Mouse (Mus musculus) CH12.LX (cell line): ENCODE measurements around the gene Elp4. TPM values are rescaled to one million over a fixed set of nuclear protein-coding genes. Genes with fewer than 3 reads are reported as not detected.

Experiments used
- DNase-seq: peaks from one replicate; pipeline ENCODE4 v3.0.0-alpha.2; 2013; ENCODE audit errors: extremely low read depth
- H3K27ac ChIP-seq: 2 replicates; pipeline ENCODE4 v1.5.1; 2012; ENCODE audit warnings: low read depth, mild to moderate bottlenecking, control low read depth, moderate library complexity; ENCODE audit not compliant: insufficient read depth
- H3K27me3 ChIP-seq: replicated peaks from 2 replicates; pipeline ENCODE3; 2012; ENCODE audit warnings: inconsistent platforms
- H3K36me3 ChIP-seq, 2 experiments: replicated peaks in 1 of 2; 2 replicates each; pipeline versions ENCODE3 to v1.6.1; 2012; ENCODE audit warnings: inconsistent platforms in 1 of 2, low read length in 1 of 2, mild to moderate bottlenecking in 1 of 2, mixed read lengths in 1 of 2, moderate library complexity in 1 of 2; ENCODE audit not compliant: control insufficient read depth in 1 of 2, insufficient read depth in 1 of 2
- H3K4me1 ChIP-seq, 2 experiments: 2 replicates each; pipeline ENCODE4 v1.6.1; 2012; ENCODE audit warnings: inconsistent platforms in 1 of 2, moderate library complexity in 1 of 2; ENCODE audit not compliant: insufficient read depth in 2 of 2, control insufficient read depth in 1 of 2
- H3K4me2 ChIP-seq: 2 replicates; pipeline ENCODE4 v1.6.1; 2012; ENCODE audit warnings: low read depth, mild to moderate bottlenecking, control low read depth; ENCODE audit not compliant: poor library complexity, insufficient read depth, severe bottlenecking
- H3K4me3 ChIP-seq, 3 experiments: fragments of 150-350 bp in 1 of 3; sonication (generic) in 1 of 3; replicated peaks in 1 of 3; 2 replicates each; pipeline versions ENCODE3 to v1.5.1; 2011 to 2012; ENCODE audit warnings: low read depth in 2 of 3, low read length in 2 of 3, mild to moderate bottlenecking in 2 of 3, moderate library complexity in 2 of 3, control low read depth in 1 of 3, improper control_type of control experiment in 1 of 3, inconsistent platforms in 1 of 3, mixed read lengths in 1 of 3; ENCODE audit not compliant: poor library complexity in 1 of 3
- H3K79me2 ChIP-seq: replicated peaks from 2 replicates; pipeline ENCODE4 v1.6.1; 2012; ENCODE audit warnings: mild to moderate bottlenecking, moderate library complexity; ENCODE audit not compliant: control insufficient read depth, poor library complexity, insufficient read depth, severe bottlenecking; ENCODE audit errors: extremely low read depth
- H3K9ac ChIP-seq: 2 replicates; pipeline ENCODE4 v1.6.1; 2012; ENCODE audit warnings: low read depth, mild to moderate bottlenecking, control low read depth, moderate library complexity; ENCODE audit not compliant: insufficient read depth
- H3K9me3 ChIP-seq: replicated peaks from 2 replicates; pipeline ENCODE3; 2012; ENCODE audit warnings: low read length, inconsistent platforms, mixed read lengths
- CHD1 ChIP-seq: IDR thresholded peaks from 2 replicates; pipeline ENCODE4 v1.6.1; 2012; ENCODE audit warnings: low read depth, low read length, improper control_type of control experiment, inconsistent platforms
- CHD2 ChIP-seq: IDR thresholded peaks from 2 replicates; pipeline ENCODE4 v1.6.1; 2011; ENCODE audit warnings: low read length, improper control_type of control experiment
- CTCF ChIP-seq, 2 experiments: IDR thresholded peaks in 1 of 2; conservative IDR thresholded peaks in 1 of 2; 2 replicates each; pipeline ENCODE4 v1.5.1; 2011 to 2012; ENCODE audit warnings: low read depth in 2 of 2, low read length in 2 of 2, improper control_type of control experiment in 1 of 2, inconsistent platforms in 1 of 2, mild to moderate bottlenecking in 1 of 2, moderate library complexity in 1 of 2
- E2F4 ChIP-seq: IDR thresholded peaks from 2 replicates; pipeline ENCODE4 v1.6.1; 2011; ENCODE audit warnings: low read depth, low read length, improper control_type of control experiment; ENCODE audit not compliant: insufficient replicate concordance
- ELF1 ChIP-seq: IDR thresholded peaks from 2 replicates; pipeline ENCODE4 v1.6.1; 2014; ENCODE audit warnings: low read depth, mild to moderate bottlenecking, inconsistent platforms, low read length, improper control_type of control experiment
- ETS1 ChIP-seq: conservative IDR thresholded peaks from 2 replicates; pipeline ENCODE4 v1.6.1; 2012; ENCODE audit warnings: low read depth, mild to moderate bottlenecking, inconsistent platforms, low read length, improper control_type of control experiment, moderate library complexity
- IRF4 ChIP-seq: IDR thresholded peaks from 2 replicates; pipeline ENCODE4 v1.6.1; 2014; ENCODE audit warnings: low read depth, mild to moderate bottlenecking, inconsistent platforms, low read length, improper control_type of control experiment
- KAT2A ChIP-seq: IDR thresholded peaks from 2 replicates; pipeline ENCODE4 v1.6.1; 2012; ENCODE audit warnings: low read length, improper control_type of control experiment, inconsistent platforms; ENCODE audit not compliant: insufficient replicate concordance
- MAFK ChIP-seq: IDR thresholded peaks from 2 replicates; pipeline ENCODE4 v1.6.1; 2011; ENCODE audit warnings: low read length, improper control_type of control experiment; ENCODE audit not compliant: insufficient replicate concordance
- MAX ChIP-seq: IDR thresholded peaks from 2 replicates; pipeline ENCODE4 v1.6.1; 2011; ENCODE audit warnings: low read length, improper control_type of control experiment
- MAZ ChIP-seq: IDR thresholded peaks from 2 replicates; pipeline ENCODE4 v1.6.1; 2012; ENCODE audit warnings: low read depth, mild to moderate bottlenecking, inconsistent platforms, low read length, improper control_type of control experiment, moderate library complexity
- MXI1 ChIP-seq: IDR thresholded peaks from 2 replicates; pipeline ENCODE4 v1.6.1; 2011; ENCODE audit warnings: mild to moderate bottlenecking, low read depth, low read length, improper control_type of control experiment
- MYC ChIP-seq: IDR thresholded peaks from 2 replicates; pipeline ENCODE4 v1.6.1; 2011; ENCODE audit warnings: low read depth, mild to moderate bottlenecking, improper control_type of control experiment, low read length
- NRF1 ChIP-seq: IDR thresholded peaks from 2 replicates; pipeline ENCODE4 v1.6.1; 2014; ENCODE audit warnings: low read depth, mild to moderate bottlenecking, inconsistent platforms, low read length, improper control_type of control experiment, moderate library complexity
- POLR2A ChIP-seq: IDR thresholded peaks from 2 replicates; pipeline ENCODE4 v1.6.1; 2011; ENCODE audit warnings: low read depth, mild to moderate bottlenecking, improper control_type of control experiment, low read length
- RAD21 ChIP-seq: IDR thresholded peaks from 2 replicates; pipeline ENCODE4 v1.6.1; 2011; ENCODE audit warnings: low read depth, mild to moderate bottlenecking, low read length, improper control_type of control experiment, moderate library complexity
- SIN3A ChIP-seq: IDR thresholded peaks from 2 replicates; pipeline ENCODE4 v1.6.1; 2012; ENCODE audit warnings: low read length, improper control_type of control experiment, inconsistent platforms
- SMC3 ChIP-seq: IDR thresholded peaks from 2 replicates; pipeline ENCODE4 v1.6.1; 2011; ENCODE audit warnings: low read depth, low read length, improper control_type of control experiment
- TCF12 ChIP-seq: IDR thresholded peaks from 2 replicates; pipeline ENCODE4 v1.6.1; 2014; ENCODE audit warnings: low read depth, mild to moderate bottlenecking, inconsistent platforms, low read length, improper control_type of control experiment
- UBTF ChIP-seq: IDR thresholded peaks from 2 replicates; pipeline ENCODE4 v1.6.1; 2012; ENCODE audit warnings: low read depth, mild to moderate bottlenecking, inconsistent platforms, low read length, improper control_type of control experiment, moderate library complexity
- USF1 ChIP-seq: IDR thresholded peaks from 2 replicates; pipeline ENCODE4 v1.6.1; 2014; ENCODE audit warnings: low read depth, mild to moderate bottlenecking, inconsistent platforms, low read length, improper control_type of control experiment
- USF2 ChIP-seq: conservative IDR thresholded peaks from 2 replicates; pipeline ENCODE4 v1.6.1; 2011; ENCODE audit warnings: low read depth, low read length, improper control_type of control experiment
- ZKSCAN1 ChIP-seq: IDR thresholded peaks from 2 replicates; pipeline ENCODE4 v1.6.1; 2012; ENCODE audit warnings: low read depth, inconsistent platforms, low read length, improper control_type of control experiment, borderline replicate concordance
- ZMIZ1 ChIP-seq: IDR thresholded peaks from 2 replicates; pipeline ENCODE4 v1.6.1; 2012; ENCODE audit warnings: low read depth, mild to moderate bottlenecking, inconsistent platforms, low read length, improper control_type of control experiment
- ZNF384 ChIP-seq: IDR thresholded peaks from 2 replicates; pipeline ENCODE4 v1.6.1; 2012; ENCODE audit warnings: low read depth, low read length, improper control_type of control experiment, inconsistent platforms
- dilution Hi-C: fragments of 300-500 bp; cut with MboI; formaldehyde crosslinking; loops from 2 replicates; pipeline ENCODE4 v1.14.3; 2020; ENCODE audit warnings: low sequenced_read_pairs; ENCODE audit not compliant: extremely low pct_unique_long_range_greater_than_20kb, extremely low pct_ligation_motif_present
- in situ Hi-C: fragments of 300-500 bp; cut with MboI; formaldehyde crosslinking; loops from 3 replicates; pipeline ENCODE4 v1.14.3; 2019; ENCODE audit warnings: low sequenced_read_pairs, low pct_ligation_motif_present, low pct_unique_long_range_greater_than_20kb, mixed read lengths
- polyA plus RNA-seq: library from polyadenylated mRNA; unstranded; fragments of >175 nt; gene quantifications from 2 replicates; pipeline ENCODE4 v1.2.1, GENCODE M21; 2012; ENCODE audit warnings: low read depth; ENCODE audit not compliant: insufficient read length
- total RNA-seq, 2 experiments: library from RNA; depleted of rRNA; stranded (reverse); fragments of 300-350 nt in 1 of 2; fragments of >200 nt in 1 of 2; gene quantifications; 2 replicates each; pipeline ENCODE4 v1.2.3; 2012 to 2014

Gene Elp4
- total and polyA plus RNA-seq, 3 experiments: 11.6 to 31.2 (median 21.3) TPM

- peaks cover 8 to 26% of the 10 kb centered on the region in 2 experiments for H3K36me3 ChIP-seq
- peak; percentile 53 for TF ChIP-seq SMC3
- TF ChIP-seq RAD21: peak; percentile 68
- TF ChIP-seq MAFK: no peak
- TF ChIP-seq CTCF (conservative IDR thresholded peaks at IDR 0.05 in 1 of 2, IDR thresholded peaks at IDR 0.05 in 1 of 2; ENCODE audit: low read depth in 2 of 2, low read length in 2 of 2): peak; percentile 16 to 65; a peak in 2 of 4 replicates
- TF ChIP-seq CHD2: 0 out of 2 replicates have a peak, but pooled peaks have one; percentile 50
- no peak for TF ChIP-seq MAZ
- TF ChIP-seq, all 38 proteins: peak for 4
- H3K27me3 ChIP-seq: no peaks in the 10 kb centered on the region
- no peaks in the 10 kb centered on the region for H3K9me3 ChIP-seq
- H3K9ac ChIP-seq: no peak overlapping the region
- peaks cover 0 to 16% of the 10 kb centered on the region in 2 experiments; a peak in 2 of 4 replicates for H3K4me1 ChIP-seq
- dilution Hi-C loops (no loop called here), in situ Hi-C loops (no loop called here)
- H3K4me2 ChIP-seq: no peak overlapping the region
- H3K4me3 ChIP-seq: no peak overlapping the region
- DNase-seq: peak; percentile 61
- no peak overlapping the region for H3K27ac ChIP-seq
- H3K79me2 ChIP-seq: 0 out of 2 replicates have a peak, but pooled peaks cover 7% of the 10 kb centered on the region
Observed at GRCm38 (mm10) chr2:105908351-105908750, 4.0 kb upstream of the Elp4 start.

DNA sequence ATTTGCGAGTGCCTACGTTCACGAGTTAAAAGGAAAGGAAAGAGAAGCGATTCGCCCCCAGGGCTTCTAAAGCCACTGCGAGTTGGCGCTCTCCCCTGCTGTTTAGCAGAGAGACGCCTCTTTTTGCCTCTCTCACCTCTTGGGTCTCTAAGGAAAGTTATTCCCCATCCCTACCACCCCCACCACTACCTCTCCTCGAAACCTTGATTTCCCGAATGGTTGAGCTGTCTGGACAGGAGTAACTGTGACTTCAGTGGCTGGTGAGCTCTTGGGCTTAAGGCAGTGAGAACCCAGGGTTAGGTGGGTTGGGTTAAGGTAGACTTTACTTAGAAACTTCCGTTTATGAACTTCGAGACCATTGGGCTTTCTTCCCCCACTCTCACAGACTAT, 388 bp upstream of the Elp4 start:
- peak; percentile 18; the same call in 1 of the 2 replicates for TF ChIP-seq MXI1
- no peak for TF ChIP-seq ZNF384
- peak; percentile 57 for TF ChIP-seq SIN3A
- TF ChIP-seq ZMIZ1: 0 out of 2 replicates have a peak, but pooled peaks have one; percentile 2

DNA sequence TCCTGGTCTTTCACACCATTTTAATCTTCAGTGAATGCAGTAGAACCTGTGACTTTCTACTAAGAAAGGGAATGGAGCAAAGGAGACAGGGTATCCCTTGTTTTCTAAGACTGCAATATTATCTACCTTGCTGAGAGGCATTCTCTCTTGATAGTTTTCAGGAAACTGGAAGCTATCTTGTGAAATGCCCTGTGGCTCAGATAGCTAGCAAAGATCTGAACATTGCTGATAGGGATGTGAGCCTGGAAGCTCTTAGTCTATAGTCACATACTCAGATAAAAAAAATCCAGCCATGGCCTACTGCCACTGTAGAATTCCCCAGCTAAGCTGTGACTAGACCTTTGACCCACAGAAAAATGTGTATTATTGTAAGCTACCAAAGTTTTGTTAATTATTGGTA, 13.5 kb downstream of the Elp4 start:
- no peak overlapping the region for H3K4me2 ChIP-seq
- no peak overlapping the region for H3K4me3 ChIP-seq
- dilution Hi-C loops: no loop called here
- no peaks in the 10 kb centered on the region for H3K4me1 ChIP-seq
- no peaks in the 10 kb centered on the region for H3K9me3 ChIP-seq
- TF ChIP-seq UBTF: no peak
- no peak for TF ChIP-seq E2F4
- TF ChIP-seq ETS1: no peak
- no peak for TF ChIP-seq KAT2A
- TF ChIP-seq MAX: no peak
- TF ChIP-seq MYC: no peak
- TF ChIP-seq ELF1: no peak
- no peak for TF ChIP-seq MXI1
- TF ChIP-seq USF2: no peak
- no peak for TF ChIP-seq MAZ
- no peak for TF ChIP-seq ZNF384
- no peak for TF ChIP-seq RAD21
- TF ChIP-seq IRF4: no peak
- TF ChIP-seq CHD2: no peak
- TF ChIP-seq USF1: no peak
- TF ChIP-seq POLR2A: no peak
- TF ChIP-seq NRF1: no peak
- no peak for TF ChIP-seq TCF12
- no peak for TF ChIP-seq ZKSCAN1
- TF ChIP-seq CHD1: no peak
- no peak overlapping the region for H3K27ac ChIP-seq
- peaks cover 10 to 32% of the 10 kb centered on the region in 2 experiments for H3K36me3 ChIP-seq
- DNase-seq: no peak
- H3K9ac ChIP-seq: no peak overlapping the region
- H3K79me2 ChIP-seq: no peaks in the 10 kb centered on the region
- in situ Hi-C loops: no loop called here
- H3K27me3 ChIP-seq: no peaks in the 10 kb centered on the region

More for the DNA sequence above, 388 bp upstream of the Elp4 start:
- Histone ChIP-seq H3K9ac (peak overlapping the region; percentile 64), H3K27me3 (no peaks in the 10 kb centered on the region), H3K4me2 (peak overlapping the region; percentile 49; the same call in 1 of the 2 replicates), H3K27ac (peak overlapping the region; percentile 13; the same call in 1 of the 2 replicates), H3K4me3 (peak overlapping the region; percentile 81 to 91 (median 84)), H3K36me3 (peaks cover 2 to 11% of the 10 kb centered on the region in 2 experiments), H3K79me2 (peaks cover 4% of the 10 kb centered on the region; the same call in 1 of the 2 replicates), H3K4me1 (peaks cover 0 to 22% of the 10 kb centered on the region in 2 experiments; a peak in 2 of 4 replicates), H3K9me3 (no peaks in the 10 kb centered on the region)
- DNase-seq: peak; percentile 35
- dilution Hi-C loops (no loop called here), in situ Hi-C loops (no loop called here)
